Mouse (Mus musculus): ENCODE data around the gene Enkur. TPM values are rescaled to one million over a fixed set of nuclear protein-coding genes. Genes with fewer than 3 reads are reported as not detected.
"Not testable (repeated sequence)": the region's sequence is repeated elsewhere in the genome, so short reads cannot be mapped to it uniquely, and the experiment has no call there.

Enkur gene
- total RNA-seq (2021) = 1 to 10 TPM; 3.4 TPM

DNA sequence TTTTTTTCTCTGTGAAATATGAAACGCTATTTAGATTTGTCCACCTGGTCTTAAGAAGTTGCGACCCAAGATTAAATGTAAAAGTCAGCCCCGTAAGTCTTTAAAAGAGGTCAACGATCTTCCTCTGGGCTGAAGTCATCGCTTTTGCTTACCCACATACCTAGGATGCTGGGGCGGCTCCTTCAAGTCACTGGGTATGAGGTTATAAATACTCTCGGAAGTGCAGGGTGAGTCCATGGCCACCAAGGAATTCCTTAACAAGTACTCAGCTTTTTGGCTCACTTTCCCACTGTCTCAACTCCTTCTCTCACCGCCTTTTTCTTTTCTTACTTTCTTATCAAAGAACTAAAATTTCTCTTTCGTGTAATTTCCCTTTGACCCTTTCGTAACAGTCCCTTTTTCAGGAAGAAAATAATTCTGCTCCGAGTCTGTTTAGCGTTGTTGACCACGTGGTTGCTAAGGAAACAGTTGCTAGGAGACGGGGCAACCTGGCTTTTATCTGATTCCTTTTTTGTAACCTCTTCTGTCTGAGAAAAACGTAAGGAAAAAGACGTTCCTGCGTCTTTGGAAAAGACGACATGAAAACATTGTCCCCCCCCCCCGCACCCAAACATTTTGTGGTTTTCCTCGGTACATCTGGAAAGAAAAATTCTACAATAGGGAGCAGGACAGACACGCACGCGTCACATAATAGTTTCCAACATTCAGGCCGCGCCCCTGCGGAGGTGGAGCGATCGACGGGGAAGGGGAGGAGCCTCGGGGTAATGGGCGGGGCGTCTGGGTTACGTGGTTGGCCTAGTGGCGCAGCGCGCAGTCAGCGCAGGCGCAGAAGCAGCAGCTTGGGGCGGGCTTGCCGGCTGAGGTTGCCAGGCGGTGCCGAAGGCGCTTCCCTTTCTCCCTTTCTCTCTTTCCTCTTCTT, at the start of gene Enkur, which contains the start of gene Thnsl1:
Gene Enkur (minus strand): TSS at position 454 of the 919 bp plus-strand sequence.
Gene Thnsl1 (plus strand): TSS at position 813 of the 919 bp plus-strand sequence.
- intact Hi-C loops (cut with DNase I) = loop anchor here (5.0 kb wide), 1 partner anchor 712 kb away; no protein-coding TSS in a partner anchor
- DNase-seq (ENCODE audit: low spot score in 2 of 2) = peak; percentile 96 to 97

DNA sequence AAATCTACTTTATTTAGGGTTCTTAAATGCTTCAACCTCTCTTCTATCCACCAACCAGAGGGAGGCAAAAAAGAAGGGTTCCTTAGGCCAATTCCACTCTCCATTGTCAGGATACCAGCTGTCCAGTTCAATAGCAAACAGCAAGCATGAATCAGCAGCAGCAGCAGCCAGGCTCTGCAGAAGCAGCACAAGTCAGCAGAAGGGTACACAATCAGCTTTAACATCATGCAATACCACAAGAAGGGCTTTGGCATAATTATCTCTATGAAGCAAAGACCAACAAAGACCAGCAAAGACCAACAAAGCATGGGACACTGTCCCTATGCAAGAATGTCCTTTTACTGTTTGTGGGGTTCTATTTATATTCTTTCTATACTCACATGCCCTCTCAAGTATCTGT, 49.1 kb upstream of the Enkur start:
- intact Hi-C loops (cut with DNase I) = no loop called here
- no peak for DNase-seq (ENCODE audit: low spot score in 2 of 2)

- intact Hi-C loops (cut with DNase I) = no loop called here
- no peak for DNase-seq (ENCODE audit: low spot score in 2 of 2)
Measured at GRCm38 (mm10) chr2:21253644-21254043, 48.5 kb upstream of the Enkur start.

GRCm38 (mm10) chr2:21245477-21246102, 40.4 kb upstream of the Enkur start:
- intact Hi-C loops (cut with DNase I) = no loop called here

DNA sequence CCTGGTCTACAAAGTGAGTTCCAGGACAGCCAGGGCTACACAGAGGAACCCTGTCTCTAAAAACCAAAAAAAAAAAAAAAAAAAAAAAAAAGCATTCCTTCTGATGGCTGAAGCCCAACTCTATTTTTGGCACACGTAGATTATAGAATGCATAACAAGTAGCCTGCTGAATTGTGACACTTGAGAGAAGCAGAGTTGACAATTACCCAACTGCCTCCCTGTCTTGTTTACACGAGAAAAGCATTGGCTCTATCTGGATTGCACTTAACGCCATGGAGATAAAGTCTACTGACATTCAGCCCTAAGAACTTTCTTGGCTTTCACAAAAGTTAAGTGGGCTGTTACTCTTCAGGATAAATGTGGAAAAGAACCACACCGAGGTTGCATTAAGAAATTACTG, 39.8 kb upstream of the Enkur start:
- no peak for DNase-seq (ENCODE audit: low spot score in 2 of 2)
- intact Hi-C loops (cut with DNase I) = no loop called here

More at GRCm38 (mm10) chr2:21245477-21246102, 40.4 kb upstream of the Enkur start:
- no peak for DNase-seq (ENCODE audit: low spot score in 2 of 2)

DNA sequence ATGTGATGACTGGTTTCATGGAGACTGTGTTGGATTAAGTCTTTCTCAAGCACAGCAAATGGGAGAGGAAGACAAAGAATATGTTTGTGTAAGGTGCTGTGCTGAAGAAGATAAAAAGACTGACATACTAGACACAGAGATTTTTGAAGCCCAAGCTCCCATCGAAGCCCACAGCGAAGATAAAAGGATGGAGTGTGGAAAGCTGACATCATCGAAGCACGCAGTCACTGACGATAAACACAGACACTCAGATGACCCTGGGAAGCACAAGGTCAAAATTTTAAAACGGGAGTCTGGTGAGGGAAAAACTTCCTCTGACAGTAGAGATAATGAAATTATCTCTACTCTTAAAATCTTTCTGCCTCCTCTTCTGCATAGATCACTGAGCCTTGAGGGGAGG, 38.9 kb upstream of the Enkur start:
- DNase-seq (ENCODE audit: low spot score in 2 of 2); intact Hi-C loops (cut with DNase I): not testable (repeated sequence)

GRCm38 (mm10) chr2:21236846-21237245, 31.7 kb upstream of the Enkur start:
- no peak for DNase-seq (ENCODE audit: low spot score in 2 of 2)
- intact Hi-C loops (cut with DNase I) = no loop called here

DNA sequence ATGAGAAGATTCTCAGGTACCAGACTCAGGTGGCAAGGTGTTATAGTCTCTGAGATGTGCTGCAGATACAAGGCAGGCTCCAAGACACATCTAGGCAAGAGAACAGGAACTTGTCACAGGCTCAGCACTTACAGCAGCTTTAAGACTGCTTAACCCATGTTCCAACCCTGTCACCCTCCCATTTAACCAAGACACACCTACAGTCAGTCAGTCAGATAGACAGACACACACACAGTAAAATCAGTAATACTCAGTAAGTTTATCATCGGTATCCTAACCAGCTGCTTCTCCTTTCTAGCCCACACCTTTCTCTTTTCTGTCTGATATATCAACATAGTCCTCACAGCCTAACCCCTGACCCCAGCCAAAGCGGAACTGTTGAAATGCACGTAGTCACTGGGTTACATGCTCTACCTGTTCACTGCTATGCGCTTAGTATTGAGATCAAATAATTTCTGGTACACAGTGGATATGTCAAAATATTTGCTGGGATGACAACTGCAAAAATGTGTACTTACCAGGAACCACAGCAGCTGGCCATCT, 30.8 kb upstream of the Enkur start:
- intact Hi-C loops (cut with DNase I) = no loop called here
- DNase-seq (ENCODE audit: low spot score in 2 of 2) = no peak

- peak in 1 of 2 experiments; percentile 8 for DNase-seq (ENCODE audit: low spot score in 2 of 2)
- intact Hi-C loops (cut with DNase I) = no loop called here
Measured at GRCm38 (mm10) chr2:21234871-21235648, 29.9 kb upstream of the Enkur start.

DNA sequence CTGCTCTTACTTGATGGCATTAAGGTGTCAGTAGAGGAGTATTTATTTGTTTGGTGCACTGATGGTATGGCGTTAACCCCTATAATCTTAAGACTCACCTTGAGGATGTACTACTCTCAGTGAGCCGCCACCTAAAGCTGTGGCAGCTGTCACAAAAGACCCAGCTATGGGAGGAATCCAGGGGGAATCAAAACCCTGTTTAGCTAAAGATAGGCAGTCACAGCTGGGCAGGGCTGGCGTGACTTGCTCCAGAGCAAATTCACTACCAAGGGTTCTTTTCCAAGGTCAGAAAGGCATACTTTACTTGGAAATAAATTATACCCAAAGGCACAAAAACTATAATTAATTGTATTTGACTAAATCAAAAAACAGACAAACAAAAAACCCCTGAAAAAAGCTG, 26.0 kb upstream of the Enkur start:
- intact Hi-C loops (cut with DNase I) = no loop called here
- no peak for DNase-seq (ENCODE audit: low spot score in 2 of 2)

- DNase-seq (ENCODE audit: low spot score in 2 of 2) = no peak
- intact Hi-C loops (cut with DNase I) = no loop called here
Measured at GRCm38 (mm10) chr2:21230276-21230675, 25.1 kb upstream of the Enkur start.

- intact Hi-C loops (cut with DNase I) = no loop called here
- DNase-seq (ENCODE audit: low spot score in 2 of 2) = no peak
Measured at GRCm38 (mm10) chr2:21222453-21223384, 17.6 kb upstream of the Enkur start.

DNA sequence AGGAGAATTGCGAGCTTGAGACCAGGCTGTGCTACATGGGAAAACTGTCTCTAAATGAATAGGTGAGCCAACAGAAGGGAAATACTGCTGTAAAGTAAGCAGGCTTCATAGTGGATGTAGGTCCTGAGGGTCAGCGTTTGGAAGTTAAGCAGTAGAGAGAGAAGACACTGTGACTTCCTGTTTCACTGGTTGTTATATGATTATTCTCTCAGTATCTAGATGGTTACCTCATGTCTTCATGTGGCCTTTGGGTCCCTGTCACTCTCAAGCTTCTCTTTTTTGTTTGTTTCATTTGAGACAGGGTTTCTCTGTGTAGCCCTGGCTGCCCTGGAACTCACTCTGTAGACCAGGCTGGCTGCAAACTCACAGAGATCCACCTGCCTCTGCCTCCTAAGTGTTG, 10.1 kb upstream of the Enkur start:
- intact Hi-C loops (cut with DNase I) = no loop called here
- no peak for DNase-seq (ENCODE audit: low spot score in 2 of 2)

GRCm38 (mm10) chr2:21214322-21214721, 9.2 kb upstream of the Enkur start:
- no peak for DNase-seq (ENCODE audit: low spot score in 2 of 2)
- intact Hi-C loops (cut with DNase I) = loop anchor here (5.0 kb wide), 3 partner anchors 48 to 713 kb away; no protein-coding TSS in a partner anchor

DNA sequence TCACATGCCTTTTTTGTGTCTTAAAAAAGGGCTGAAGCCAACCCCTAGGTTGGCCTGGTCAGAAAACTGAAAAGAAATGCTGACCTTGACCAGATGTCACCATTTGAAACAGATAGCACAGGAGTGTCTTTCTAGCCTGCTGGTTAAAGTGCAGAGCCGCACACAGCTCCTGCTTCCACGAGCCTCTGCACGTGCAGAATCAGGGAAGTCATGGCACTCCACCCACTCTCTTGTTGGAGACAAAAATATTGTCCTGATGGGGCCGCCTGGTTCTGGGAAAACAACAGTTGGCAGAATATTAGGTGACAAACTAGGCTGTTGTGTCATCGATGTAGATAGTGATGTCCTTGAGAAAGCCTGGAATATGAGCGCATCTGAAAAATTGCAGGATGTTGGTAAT, 6.2 kb upstream of the Enkur start:
- no peak for DNase-seq (ENCODE audit: low spot score in 2 of 2)
- intact Hi-C loops (cut with DNase I) = loop anchor here (5.0 kb wide), 3 partner anchors 51 to 716 kb away; no protein-coding TSS in a partner anchor

DNA sequence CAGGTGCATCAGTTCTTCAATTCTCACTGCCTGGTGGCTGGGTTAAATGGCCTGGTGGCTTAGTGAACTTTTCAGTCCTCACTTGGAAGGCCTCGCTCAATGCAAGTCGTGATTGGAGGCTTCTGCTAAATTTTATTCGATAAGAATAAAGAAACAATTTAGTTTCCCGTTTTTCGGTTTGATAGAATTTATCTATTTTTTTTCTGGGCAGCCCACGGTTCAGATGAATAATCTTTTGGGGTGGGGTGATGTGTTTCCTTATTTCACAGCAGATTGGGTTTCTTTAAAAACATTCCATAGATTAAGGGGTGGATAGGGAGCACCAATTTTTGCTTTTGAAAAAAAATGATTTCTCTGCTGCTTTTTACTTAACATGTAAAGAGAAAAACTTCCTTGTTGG, 1.1 kb upstream of the Enkur start:
- intact Hi-C loops (cut with DNase I) = loop anchor here (5.0 kb wide), 1 partner anchor 711 kb away; no protein-coding TSS in a partner anchor
- no peak for DNase-seq (ENCODE audit: low spot score in 2 of 2)

- no peak for DNase-seq (ENCODE audit: low spot score in 2 of 2)
- intact Hi-C loops (cut with DNase I) = loop anchor here (5.0 kb wide), 1 partner anchor 712 kb away; no protein-coding TSS in a partner anchor
Measured at GRCm38 (mm10) chr2:21205831-21206159, 630 bp upstream of the Enkur start.

GRCm38 (mm10) chr2:21202754-21203153, 2.4 kb downstream of the Enkur start:
- intact Hi-C loops (cut with DNase I) = no loop called here

GRCm38 (mm10) chr2:21199051-21199450, 6.1 kb downstream of the Enkur start:
- intact Hi-C loops (cut with DNase I) = no loop called here

More at GRCm38 (mm10) chr2:21202754-21203153, 2.4 kb downstream of the Enkur start:
- DNase-seq (ENCODE audit: low spot score in 2 of 2) = no peak

More at GRCm38 (mm10) chr2:21199051-21199450, 6.1 kb downstream of the Enkur start:
- DNase-seq (ENCODE audit: low spot score in 2 of 2) = no peak
